Mouse (Mus musculus) liver, embryonic 13.5 days (tissue): ENCODE results near the gene Asap2. TPM values are rescaled to one million over a fixed set of nuclear protein-coding genes. Genes with fewer than 3 reads are reported as not detected.

Source experiments
- ATAC-seq: fragments of 200-750 bp; cut with Nextera tagmentation; 2 replicates; pipeline ENCODE4 v1.8.0; 2017; ENCODE audit warnings: low read depth, mild to moderate bottlenecking, moderate number of reproducible peaks, moderate library complexity
- DNase-seq: peaks from one replicate; pipeline ENCODE4 v3.0.0; 2022
- H3K27ac ChIP-seq: fragments of 300-500 bp; sonication (generic); 2 replicates; pipeline ENCODE4 v1.5.1; 2015; ENCODE audit warnings: moderate library complexity, mild to moderate bottlenecking, inconsistent platforms
- H3K27me3 ChIP-seq: fragments of 300-500 bp; sonication (generic); 2 replicates; pipeline ENCODE4 v1.6.1; 2015; ENCODE audit warnings: mild to moderate bottlenecking, inconsistent platforms
- H3K36me3 ChIP-seq: fragments of 300-500 bp; sonication (generic); 2 replicates; pipeline ENCODE4 v1.6.1; 2015; ENCODE audit warnings: mild to moderate bottlenecking, inconsistent platforms
- H3K4me1 ChIP-seq: fragments of 300-500 bp; sonication (generic); replicated peaks from 2 replicates; pipeline ENCODE4 v1.6.1; 2015; ENCODE audit warnings: inconsistent platforms
- H3K4me2 ChIP-seq: fragments of 300-500 bp; sonication (generic); 2 replicates; pipeline ENCODE4 v1.6.1; 2015; ENCODE audit warnings: inconsistent platforms, mild to moderate bottlenecking, moderate library complexity
- H3K4me3 ChIP-seq: fragments of 300-500 bp; sonication (generic); replicated peaks from 2 replicates; pipeline ENCODE4 v1.5.1; 2015; ENCODE audit warnings: mild to moderate bottlenecking, inconsistent platforms
- H3K9ac ChIP-seq: fragments of 300-500 bp; sonication (generic); 2 replicates; pipeline ENCODE4 v1.6.1; 2015; ENCODE audit warnings: mild to moderate bottlenecking, inconsistent platforms
- H3K9me3 ChIP-seq: fragments of 300-500 bp; sonication (generic); replicated peaks from 2 replicates; pipeline ENCODE4 v1.6.1; 2016; ENCODE audit warnings: inconsistent platforms
- WGBS: fragments of 180-500 bp; shearing (Covaris S2); methylation state at CpG from one replicate; pipeline ENCODE4 v1.1.7; 2015; ENCODE audit not compliant: insufficient replicate concordance; 5-methylcytosine and 5-hydroxymethylcytosine counted together
- polyA plus RNA-seq: library from polyadenylated mRNA; unstranded; fragments of >200 nt; fragmentation: Nextera tagmentation; extraction: Ambion mirVana; gene quantifications from 2 replicates; pipeline ENCODE4 v1.2.1, GENCODE M21; 2015

Gene Asap2
- polyA plus RNA-seq, 1 experiment from 2014 or later: 1.1 TPM

DNA sequence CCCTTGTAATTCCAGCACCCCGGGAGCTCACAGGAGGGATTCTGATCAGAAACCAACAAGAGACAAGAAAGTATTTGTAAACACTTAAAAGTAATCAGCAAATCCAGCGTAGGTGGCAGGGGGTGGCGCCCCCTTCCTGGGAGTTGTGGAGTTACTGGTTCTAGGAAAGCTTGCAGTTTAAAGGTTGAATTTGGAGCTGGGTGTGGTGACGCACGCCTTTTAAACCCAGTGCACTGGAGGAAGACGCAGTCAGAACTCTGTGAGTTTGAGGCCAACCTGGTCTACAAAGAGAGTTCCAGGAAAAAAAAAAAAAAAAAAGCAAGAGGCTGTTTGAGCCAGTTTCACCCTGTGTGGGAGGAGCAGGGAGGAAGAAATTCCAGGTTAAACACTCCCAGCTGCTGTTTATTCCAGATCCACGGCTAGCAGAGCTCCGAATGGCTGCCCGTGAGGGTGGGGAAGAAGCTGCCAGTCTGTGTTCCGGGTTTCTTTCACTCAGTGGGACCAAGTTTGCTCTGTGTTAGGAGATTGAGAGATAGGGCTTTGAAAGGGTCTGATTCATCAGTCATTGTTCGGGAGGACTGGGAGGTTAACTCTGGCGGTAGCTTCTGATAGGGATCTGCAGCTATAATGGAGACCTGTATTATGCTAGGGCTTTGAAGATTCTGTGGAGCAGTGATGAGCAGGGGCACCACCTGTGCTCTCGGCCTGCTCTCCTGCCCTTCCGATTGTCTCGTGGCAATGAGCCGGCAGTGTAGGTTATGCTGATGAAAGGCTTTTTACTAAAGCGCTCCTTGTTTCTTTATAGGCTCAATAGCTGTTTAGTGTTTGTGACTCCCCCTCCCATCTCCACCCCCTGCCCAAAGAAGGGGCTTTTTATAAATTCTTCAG lies 144.0 kb downstream of the Asap2 start:
- Histone ChIP-seq H3K4me2 (no peak overlapping the region), H3K27ac (no peak overlapping the region)
- DNase-seq: no peak

DNA sequence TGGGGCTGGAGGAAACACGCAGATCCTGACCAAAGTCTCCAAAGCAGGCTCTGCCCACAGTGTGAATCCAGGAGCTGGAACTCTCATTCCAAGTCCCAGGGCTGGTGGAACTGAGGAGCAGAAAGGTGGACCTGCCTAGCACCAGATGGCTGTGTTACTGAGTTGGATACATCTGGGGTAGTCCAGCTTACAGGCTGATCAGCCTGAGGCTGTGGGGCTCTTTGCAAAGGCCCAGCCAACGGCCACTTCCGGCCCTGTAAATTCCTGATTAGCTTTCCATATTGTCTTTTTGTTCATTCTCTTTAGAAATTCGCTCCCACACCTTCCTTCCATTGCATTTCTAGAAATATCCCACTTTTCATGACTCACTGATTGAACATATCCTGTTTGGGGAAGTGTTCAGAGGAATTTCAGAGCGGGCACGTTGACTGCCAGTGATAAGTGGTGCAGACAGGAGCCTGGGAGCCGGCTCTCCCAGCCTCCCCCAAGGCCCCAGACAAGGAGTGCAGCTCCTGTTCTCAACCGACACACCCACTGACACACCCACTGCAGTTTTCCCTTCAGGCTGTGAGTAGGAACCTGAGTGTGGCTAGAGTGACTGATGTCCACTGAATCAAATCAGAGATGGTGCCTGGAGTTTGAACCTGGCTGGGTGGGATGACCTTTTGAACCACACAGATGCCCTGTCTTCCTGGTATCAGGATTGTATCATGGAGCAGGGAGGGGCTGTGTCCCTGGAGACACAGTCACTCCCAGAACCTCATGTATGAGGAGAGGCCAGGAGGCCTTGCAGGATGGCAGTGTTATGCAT lies 145.6 kb downstream of the Asap2 start:
- ATAC-seq: peak; percentile 67
- Histone ChIP-seq H3K27me3 (no peaks in the 10 kb centered on the region), H3K27ac (peak overlapping the region; percentile 43), H3K4me1 (peaks cover 77% of the 10 kb centered on the region), H3K36me3 (no peaks in the 10 kb centered on the region), H3K9ac (peak overlapping the region; percentile 22; the same call in 1 of the 2 replicates), H3K9me3 (no peaks in the 10 kb centered on the region), H3K4me2 (no peak overlapping the region; the same call in 1 of the 2 replicates), H3K4me3 (no peak overlapping the region)
- WGBS: 20% methylated on average over 8 of the region's 8 CpGs
- peak; percentile 39 for DNase-seq

More for the DNA sequence above, 144.0 kb downstream of the Asap2 start:
- Histone ChIP-seq H3K4me3 (no peak overlapping the region), H3K9me3 (no peaks in the 10 kb centered on the region), H3K9ac (no peak overlapping the region), H3K36me3 (no peaks in the 10 kb centered on the region), H3K27me3 (no peaks in the 10 kb centered on the region), H3K4me1 (peaks cover 77% of the 10 kb centered on the region)
- 53% methylated on average over 17 of the region's 17 CpGs for WGBS
- no peak for ATAC-seq

DNA sequence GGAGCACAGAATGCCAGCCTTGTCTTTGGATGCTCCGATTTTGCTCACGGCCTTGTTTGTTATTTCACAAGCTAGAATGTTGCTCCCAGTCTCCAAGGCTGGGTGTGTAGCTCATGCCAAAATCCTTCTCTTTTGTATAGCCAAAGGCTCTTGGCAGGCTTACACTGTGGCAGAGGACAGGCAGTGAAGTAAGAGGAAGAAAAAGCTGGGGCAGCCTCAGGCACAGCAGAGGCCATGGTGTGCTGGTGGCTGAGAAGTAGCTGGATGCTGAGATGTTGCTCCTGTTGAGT lies 146.1 kb downstream of the Asap2 start:
- no peaks in the 10 kb centered on the region for H3K27me3 ChIP-seq
- H3K4me3 ChIP-seq: no peak overlapping the region
- H3K27ac ChIP-seq: no peak overlapping the region
- H3K4me2 ChIP-seq: no peak overlapping the region; the same call in 1 of the 2 replicates
- no peak for ATAC-seq
- no peak for DNase-seq
- no peak overlapping the region for H3K9ac ChIP-seq
- H3K9me3 ChIP-seq: no peaks in the 10 kb centered on the region
- no peaks in the 10 kb centered on the region for H3K36me3 ChIP-seq
- WGBS: 79% methylated on average over 2 of the region's 2 CpGs
- peaks cover 77% of the 10 kb centered on the region for H3K4me1 ChIP-seq

DNA sequence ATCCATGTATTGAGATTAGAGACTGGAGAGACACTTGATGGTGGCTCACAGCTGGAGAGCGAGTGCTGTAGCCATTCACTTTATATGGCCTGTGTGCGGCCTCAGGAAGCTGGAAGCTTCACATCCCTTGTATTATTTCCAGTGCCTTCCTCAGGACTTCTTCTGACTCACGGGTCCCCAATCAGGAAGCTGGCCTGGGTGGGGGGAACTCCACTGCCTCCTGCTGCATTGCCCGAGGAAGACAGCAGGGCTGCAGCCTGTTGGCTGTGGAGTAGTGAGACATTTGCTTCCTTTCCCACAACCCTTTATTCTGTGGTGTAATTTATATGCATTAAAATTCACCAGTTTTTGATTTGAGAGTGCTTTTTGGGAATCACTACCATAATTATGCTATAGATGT lies 149.3 kb downstream of the Asap2 start:
- 43% methylated on average over 4 of the region's 4 CpGs for WGBS
- no peak overlapping the region for H3K4me2 ChIP-seq
- H3K9me3 ChIP-seq: no peaks in the 10 kb centered on the region
- peaks cover 72% of the 10 kb centered on the region for H3K4me1 ChIP-seq
- no peaks in the 10 kb centered on the region for H3K36me3 ChIP-seq
- H3K27me3 ChIP-seq: no peaks in the 10 kb centered on the region
- H3K27ac ChIP-seq: no peak overlapping the region
- no peak for ATAC-seq
- H3K4me3 ChIP-seq: no peak overlapping the region
- no peak overlapping the region for H3K9ac ChIP-seq
- no peak for DNase-seq

DNA sequence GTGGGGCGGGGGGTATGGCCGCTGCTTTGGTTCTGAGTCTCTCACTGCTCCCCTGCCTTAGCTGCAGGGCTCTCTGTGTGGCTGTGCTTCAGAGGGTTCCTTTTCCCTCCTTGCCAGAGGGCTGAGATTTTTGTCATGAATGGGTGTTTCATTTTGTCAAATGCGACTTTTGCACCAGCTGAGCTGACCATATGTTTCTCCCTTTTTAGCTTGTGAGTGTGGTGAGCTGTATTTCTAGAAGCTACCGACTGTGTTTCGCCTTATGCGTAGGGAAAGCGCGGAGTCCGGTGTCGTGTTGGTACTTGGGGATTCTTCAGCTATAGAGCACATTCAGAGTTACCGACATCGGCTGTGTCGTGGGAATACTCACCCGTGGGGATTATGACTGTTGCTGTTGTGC lies 149.9 kb downstream of the Asap2 start:
- H3K4me3 ChIP-seq: no peak overlapping the region
- no peak overlapping the region for H3K4me2 ChIP-seq
- H3K9me3 ChIP-seq: no peaks in the 10 kb centered on the region
- 88% methylated on average over 14 of the region's 14 CpGs for WGBS
- no peak overlapping the region for H3K27ac ChIP-seq
- peaks cover 73% of the 10 kb centered on the region for H3K4me1 ChIP-seq
- H3K9ac ChIP-seq: no peak overlapping the region
- DNase-seq: no peak
- no peak for ATAC-seq
- H3K36me3 ChIP-seq: no peaks in the 10 kb centered on the region
- H3K27me3 ChIP-seq: no peaks in the 10 kb centered on the region

DNA sequence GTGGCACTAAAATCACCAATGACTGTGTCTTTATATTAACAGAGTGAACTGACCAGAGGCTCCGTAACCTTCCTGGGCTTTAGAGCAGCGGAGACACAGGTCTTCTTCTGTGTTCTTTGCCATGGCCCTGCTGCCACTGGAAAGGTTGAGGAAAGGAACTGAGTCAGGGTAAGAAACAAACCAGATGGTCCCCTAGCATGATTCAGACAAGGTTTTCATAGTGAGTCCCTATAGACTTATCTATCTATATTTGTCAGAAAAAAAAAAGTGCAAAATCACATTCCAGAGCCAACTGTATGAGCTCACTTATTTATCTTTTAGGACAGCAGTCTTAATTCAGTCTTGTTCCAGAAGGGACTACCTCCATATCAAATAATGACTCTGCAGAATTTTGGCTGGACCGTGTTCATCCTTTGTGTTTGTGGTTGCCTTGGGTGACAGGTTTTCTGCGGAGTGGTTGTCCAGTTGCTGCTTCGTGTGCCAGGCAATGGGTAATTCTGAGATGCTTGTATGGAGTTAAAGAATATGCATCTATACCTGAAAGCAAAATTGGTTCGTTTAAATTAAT lies 150.6 kb downstream of the Asap2 start:
- ATAC-seq: no peak
- Histone ChIP-seq H3K4me2 (no peak overlapping the region), H3K36me3 (no peaks in the 10 kb centered on the region), H3K4me1 (peaks cover 73% of the 10 kb centered on the region), H3K4me3 (no peak overlapping the region), H3K9me3 (no peaks in the 10 kb centered on the region), H3K27me3 (no peaks in the 10 kb centered on the region), H3K9ac (no peak overlapping the region), H3K27ac (no peak overlapping the region)
- peak; percentile 26 for DNase-seq
- 59% methylated on average over 6 of the region's 6 CpGs for WGBS

DNA sequence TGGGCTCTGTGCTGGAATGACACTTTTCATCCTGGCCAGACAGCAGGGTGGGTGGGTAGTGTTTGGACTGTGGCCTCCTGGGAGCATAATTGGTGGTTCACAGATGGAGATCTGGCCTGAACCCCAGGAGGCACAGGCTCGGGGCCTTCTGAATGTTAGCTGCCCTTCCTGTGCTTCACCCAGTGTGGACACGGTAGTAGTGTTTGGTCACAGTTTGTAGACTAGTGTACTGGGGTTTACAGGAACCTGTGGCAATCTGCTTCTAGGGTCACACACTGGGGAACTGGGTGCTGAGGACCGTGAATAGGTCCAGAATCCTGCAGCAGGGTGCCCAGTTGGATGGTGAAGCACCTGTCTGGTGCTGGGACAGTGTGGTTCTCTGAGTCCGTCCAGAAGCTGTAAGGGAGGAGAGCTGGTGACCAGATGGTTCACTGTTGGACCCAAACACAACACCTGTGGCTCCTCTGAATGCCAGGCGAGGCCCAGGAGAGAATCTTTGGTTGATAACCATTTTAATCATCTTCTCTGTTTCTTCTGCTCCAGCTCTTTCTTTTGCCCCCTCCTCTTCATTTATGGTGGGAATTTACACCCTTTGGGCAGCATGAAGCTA lies 151.5 kb downstream of the Asap2 start:
- Histone ChIP-seq H3K27ac (no peak overlapping the region), H3K36me3 (no peaks in the 10 kb centered on the region), H3K27me3 (no peaks in the 10 kb centered on the region), H3K4me2 (no peak overlapping the region), H3K4me1 (peaks cover 64% of the 10 kb centered on the region), H3K9me3 (no peaks in the 10 kb centered on the region), H3K4me3 (no peak overlapping the region), H3K9ac (no peak overlapping the region)
- ATAC-seq (no peak), DNase-seq (no peak)
- WGBS: 50% methylated on average over 5 of the region's 5 CpGs

DNA sequence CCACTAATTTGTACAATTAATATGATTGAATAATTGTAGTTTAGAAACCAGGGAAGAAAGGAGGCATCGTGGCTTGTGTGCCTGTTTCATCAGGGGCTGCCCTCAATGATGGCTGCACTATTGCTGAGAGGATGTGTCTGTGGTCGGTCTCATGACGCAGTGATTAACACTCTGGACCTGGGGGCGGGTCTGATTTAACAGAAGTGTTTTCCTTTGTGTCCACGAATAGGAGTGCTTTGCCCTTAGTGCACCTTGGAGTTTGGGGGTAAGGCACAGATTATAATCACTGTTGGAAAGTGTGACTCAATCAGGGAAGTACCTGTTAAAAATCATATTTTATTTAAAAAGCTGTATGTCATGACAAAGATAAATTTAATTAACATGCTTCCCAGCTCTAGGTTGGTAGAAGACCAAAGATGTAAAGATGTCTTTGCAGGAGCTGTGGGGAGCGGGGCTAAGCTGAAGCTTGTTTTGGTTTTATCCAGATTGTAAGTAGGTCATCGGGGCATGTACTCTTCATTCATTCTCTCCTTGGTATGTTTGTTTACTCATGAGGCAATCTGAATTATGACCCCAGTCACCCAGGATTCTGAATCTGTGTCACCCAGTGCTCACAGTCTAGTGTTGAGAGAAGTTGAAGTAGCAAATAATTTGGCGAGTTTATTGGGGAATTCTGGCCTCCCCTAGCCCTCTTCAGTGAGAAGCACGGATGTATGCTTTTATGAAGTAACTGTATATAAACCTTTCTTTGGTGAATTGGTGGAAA lies 152.4 kb downstream of the Asap2 start:
- Histone ChIP-seq H3K36me3 (no peaks in the 10 kb centered on the region), H3K27me3 (no peaks in the 10 kb centered on the region), H3K9me3 (no peaks in the 10 kb centered on the region), H3K4me3 (no peak overlapping the region), H3K9ac (no peak overlapping the region), H3K4me2 (no peak overlapping the region), H3K27ac (no peak overlapping the region; the same call in 1 of the 2 replicates), H3K4me1 (peaks cover 64% of the 10 kb centered on the region)
- no peak for DNase-seq
- no peak for ATAC-seq
- WGBS: 53% methylated on average over 9 of the region's 9 CpGs

DNA sequence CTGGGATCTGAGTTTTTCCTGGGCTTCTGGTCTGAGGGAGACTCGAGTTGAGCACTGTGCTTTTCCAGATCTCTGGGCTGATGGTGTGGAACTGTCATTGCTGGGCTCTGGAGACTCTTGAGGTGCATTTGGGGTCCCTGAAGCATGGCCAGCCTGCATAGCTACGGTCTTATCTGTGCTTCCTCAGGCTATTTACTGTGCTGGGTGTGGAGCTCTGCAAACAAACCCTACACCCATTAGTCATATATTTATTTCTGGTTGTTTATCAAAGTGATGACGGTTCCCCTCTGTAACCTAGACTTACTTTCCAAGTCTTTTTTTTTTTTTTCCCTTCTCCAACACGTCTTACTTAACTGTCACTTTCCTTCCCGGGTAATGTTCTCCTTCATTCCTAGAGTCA lies 154.3 kb downstream of the Asap2 start:
- H3K9me3 ChIP-seq: no peaks in the 10 kb centered on the region
- no peaks in the 10 kb centered on the region for H3K36me3 ChIP-seq
- H3K9ac ChIP-seq: 0 out of 2 replicates have a peak overlapping the region, but pooled peaks have one; percentile 50
- 20% methylated on average over 5 of the region's 5 CpGs for WGBS
- H3K4me1 ChIP-seq: peaks cover 57% of the 10 kb centered on the region
- DNase-seq (no peak), ATAC-seq (peak; percentile 90)
- peak overlapping the region; percentile 84 for H3K27ac ChIP-seq
- peak overlapping the region; percentile 51 for H3K4me2 ChIP-seq
- H3K27me3 ChIP-seq: no peaks in the 10 kb centered on the region
- H3K4me3 ChIP-seq: no peak overlapping the region

DNA sequence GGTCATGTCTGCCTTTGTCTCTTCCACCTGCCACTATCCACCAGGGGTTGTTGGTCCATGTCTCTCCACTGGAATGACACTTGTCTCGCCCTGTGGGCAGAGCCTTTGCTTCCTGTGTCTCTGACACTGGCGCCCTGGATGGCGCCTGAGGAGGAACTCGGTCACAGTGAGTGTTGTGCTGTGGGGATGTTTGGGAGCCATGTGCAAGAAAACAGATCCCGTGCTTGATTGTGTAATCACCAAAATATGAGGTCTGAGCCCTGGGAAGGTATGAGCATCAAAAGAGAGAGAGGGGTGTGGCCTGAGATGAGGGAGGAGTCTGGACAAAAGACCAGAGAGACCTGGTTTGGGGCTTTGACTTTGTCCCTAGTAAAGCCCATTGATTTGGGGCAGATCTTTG lies 154.8 kb downstream of the Asap2 start:
- Histone ChIP-seq H3K36me3 (no peaks in the 10 kb centered on the region), H3K9me3 (no peaks in the 10 kb centered on the region), H3K27me3 (no peaks in the 10 kb centered on the region), H3K4me1 (peaks cover 53% of the 10 kb centered on the region), H3K27ac (peak overlapping the region; percentile 84), H3K4me3 (no peak overlapping the region), H3K4me2 (peak overlapping the region; percentile 51), H3K9ac (0 out of 2 replicates have a peak overlapping the region, but pooled peaks have one; percentile 50)
- peak; percentile 41 for ATAC-seq
- 56% methylated on average over 5 of the region's 5 CpGs for WGBS
- no peak for DNase-seq
